Mouse (Mus musculus) midbrain, embryonic 10.5 days (tissue): Measurements from ENCODE around the gene Alg5. TPM values are rescaled to one million over a fixed set of nuclear protein-coding genes. Genes with fewer than 3 reads are reported as not detected.

ENCODE experiments used
- DNase-seq: peaks from one replicate; pipeline ENCODE4 v3.0.0-alpha.2; 2017; ENCODE audit warnings: low spot score
- H3K27ac ChIP-seq: fragments of 300-500 bp; sonication (generic); replicated peaks from 2 replicates; pipeline ENCODE4 v1.5.1; 2016; ENCODE audit warnings: mild to moderate bottlenecking
- H3K27me3 ChIP-seq: fragments of 300-500 bp; sonication (generic); 2 replicates; pipeline ENCODE4 v1.6.1; 2016; ENCODE audit warnings: low read depth, mild to moderate bottlenecking; ENCODE audit not compliant: poor library complexity, severe bottlenecking
- H3K36me3 ChIP-seq: fragments of 300-500 bp; sonication (generic); 2 replicates; pipeline ENCODE4 v1.6.1; 2016; ENCODE audit warnings: mild to moderate bottlenecking, moderate library complexity
- H3K4me1 ChIP-seq: fragments of 300-500 bp; sonication (generic); 2 replicates; pipeline ENCODE4 v1.6.1; 2016
- H3K4me3 ChIP-seq: fragments of 300-500 bp; sonication (generic); 2 replicates; pipeline ENCODE4 v1.5.1; 2016; ENCODE audit warnings: mild to moderate bottlenecking, moderate library complexity
- H3K9me3 ChIP-seq: fragments of 300-500 bp; sonication (generic); replicated peaks from 2 replicates; pipeline ENCODE4 v1.6.1; 2016; ENCODE audit warnings: mild to moderate bottlenecking
- WGBS: fragments of 180-500 bp; shearing (Covaris S2); methylation state at CpG from one replicate; pipeline ENCODE4 v1.1.7; 2016; 5-methylcytosine and 5-hydroxymethylcytosine counted together
- polyA plus RNA-seq: library from polyadenylated mRNA; unstranded; fragments of >200 nt; fragmentation: Nextera tagmentation; extraction: Ambion mirVana; gene quantifications from 2 replicates; pipeline ENCODE4 v1.2.1, GENCODE M21; 2016

Gene Alg5
- polyA plus RNA-seq, 1 experiment from 2014 or later, result 42.4 TPM

DNA sequence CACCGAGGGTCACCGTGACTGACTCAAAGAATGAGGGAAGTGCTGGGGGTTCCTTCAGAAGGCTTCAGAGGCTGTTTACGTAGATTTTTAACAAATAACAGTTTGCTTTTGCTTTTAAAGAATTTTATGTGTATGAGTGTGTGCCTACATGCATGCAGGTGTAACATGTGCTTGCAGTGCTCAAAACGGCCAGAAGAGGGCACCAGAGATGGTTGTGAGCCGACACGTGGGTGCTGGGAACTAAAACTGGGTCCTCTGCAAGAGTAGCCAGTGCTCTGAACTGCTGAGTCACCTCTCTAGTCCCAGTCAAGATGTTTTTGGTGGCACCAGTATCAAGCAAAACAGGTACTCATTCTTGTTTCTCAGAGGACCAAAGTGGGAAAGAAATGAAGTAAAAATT is 38.3 kb downstream of the Alg5 start:
- Histone ChIP-seq H3K4me3 (no peak overlapping the region), H3K4me1 (peaks cover 14% of the 10 kb centered on the region), H3K36me3 (no peaks in the 10 kb centered on the region), H3K9me3 (peaks cover 5% of the 10 kb centered on the region), H3K27ac (no peak overlapping the region), H3K27me3 (no peaks in the 10 kb centered on the region)
- DNase-seq, result no peak
- WGBS, result 84% methylated on average over 6 of the region's 6 CpGs

DNA sequence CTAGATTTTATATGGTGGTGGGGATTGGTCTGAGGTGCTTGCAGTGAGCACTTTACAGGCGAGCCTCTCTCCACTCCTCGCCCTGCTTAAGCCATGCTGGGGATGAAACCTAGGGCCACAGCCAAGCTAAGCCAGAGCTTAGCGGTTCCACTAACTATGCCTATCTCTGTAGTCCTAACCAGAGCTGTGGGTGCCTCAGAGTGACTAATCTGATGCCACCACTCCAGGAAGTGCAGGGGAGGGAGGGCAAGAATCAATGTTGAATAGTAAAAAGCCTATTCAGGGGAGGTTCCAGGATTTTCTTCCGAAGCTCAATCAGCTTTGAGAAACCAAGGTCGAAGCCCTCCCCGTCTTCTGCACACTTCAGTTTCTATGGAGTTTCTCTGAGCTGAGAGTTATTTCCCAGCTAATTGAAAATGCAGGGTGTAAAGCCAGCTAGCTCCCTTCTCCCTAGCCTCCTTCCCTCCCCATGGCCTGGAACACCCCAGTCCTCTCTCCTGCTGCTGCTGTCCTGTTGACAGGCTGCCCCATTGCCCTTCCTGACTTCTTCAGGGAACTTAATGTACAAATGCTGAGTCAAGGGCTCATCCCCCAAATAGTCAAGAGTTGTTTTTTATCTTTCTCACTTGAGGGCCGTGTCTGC is 40.8 kb downstream of the Alg5 start:
- no peak for DNase-seq
- no peak overlapping the region for H3K27ac ChIP-seq
- H3K36me3 ChIP-seq, result no peaks in the 10 kb centered on the region
- 64% methylated on average over 7 of the region's 7 CpGs for WGBS
- peaks cover 7% of the 10 kb centered on the region; the same call in 1 of the 2 replicates for H3K4me1 ChIP-seq
- no peaks in the 10 kb centered on the region for H3K27me3 ChIP-seq
- peaks cover 5% of the 10 kb centered on the region for H3K9me3 ChIP-seq
- no peak overlapping the region for H3K4me3 ChIP-seq

DNA sequence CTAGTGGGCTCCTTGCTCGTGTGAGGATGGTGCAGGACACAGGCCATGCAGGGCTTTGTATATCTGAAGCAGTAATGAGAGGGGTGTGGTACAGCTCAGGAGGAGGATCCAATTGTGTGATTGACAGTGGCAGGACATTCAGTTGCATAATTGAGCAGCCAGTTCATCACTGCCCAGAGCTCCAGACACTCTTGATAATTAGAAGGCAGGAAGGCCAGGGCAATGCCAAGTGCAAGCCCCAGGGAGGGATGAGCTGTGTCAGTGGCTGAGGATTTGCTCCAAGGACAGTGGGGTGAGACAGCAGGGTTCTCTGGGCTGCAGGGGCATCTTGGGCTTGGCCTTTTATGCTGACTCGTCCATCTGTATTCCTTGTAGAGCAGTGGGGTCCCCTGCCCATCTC is 55.3 kb downstream of the Alg5 start:
- Histone ChIP-seq H3K27ac (no peak overlapping the region), H3K27me3 (no peaks in the 10 kb centered on the region), H3K36me3 (0 out of 2 replicates have a peak, but pooled peaks cover 3% of the 10 kb centered on the region), H3K4me1 (no peaks in the 10 kb centered on the region), H3K4me3 (no peak overlapping the region), H3K9me3 (peaks cover 9% of the 10 kb centered on the region)
- no peak for DNase-seq
- 68% methylated on average over 2 of the region's 2 CpGs for WGBS

DNA sequence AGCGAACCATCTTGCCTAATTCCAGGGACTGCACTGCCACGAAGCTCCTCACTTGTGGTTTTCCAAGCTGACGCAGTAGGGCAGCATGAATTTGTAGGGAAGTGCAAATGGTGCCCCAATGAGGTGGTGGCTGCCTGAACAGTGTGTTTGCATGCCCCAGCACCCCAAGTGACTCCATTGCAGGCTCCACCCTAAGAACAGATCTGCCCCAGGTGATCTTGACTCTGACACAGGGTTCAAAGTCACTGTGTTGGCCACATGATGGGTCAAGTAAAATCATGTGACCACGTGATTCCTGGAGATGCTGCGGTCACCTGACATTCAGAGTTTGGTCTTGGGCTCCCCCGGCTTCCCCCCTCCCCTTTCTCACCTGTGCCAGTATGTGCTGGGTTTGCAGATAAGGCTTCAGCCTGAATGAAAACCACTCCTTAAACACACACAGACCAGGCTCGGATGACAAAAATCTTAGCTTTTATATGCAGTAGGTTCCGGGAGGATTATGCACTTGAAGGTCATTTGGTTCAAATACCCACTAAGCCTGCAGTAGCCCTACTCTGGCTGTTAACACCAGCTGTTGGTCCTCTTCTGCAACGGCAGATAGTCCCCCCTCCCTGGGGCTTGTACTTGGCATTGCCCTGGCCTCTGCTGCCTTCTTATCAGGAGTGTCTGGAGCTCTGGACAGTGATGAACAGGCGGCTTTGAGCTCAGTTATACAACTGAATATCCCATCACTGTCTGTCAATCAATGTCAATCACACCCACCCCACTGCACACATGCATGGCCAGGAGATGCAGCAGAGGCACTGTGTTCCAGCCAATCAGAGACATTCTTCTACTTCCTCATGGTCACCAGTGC is 56.7 kb downstream of the Alg5 start:
- H3K4me1 ChIP-seq, result no peaks in the 10 kb centered on the region
- H3K27me3 ChIP-seq, result 0 out of 2 replicates have a peak, but pooled peaks cover 2% of the 10 kb centered on the region
- 80% methylated on average over 10 of the region's 10 CpGs for WGBS
- no peak overlapping the region for H3K27ac ChIP-seq
- DNase-seq, result no peak
- H3K36me3 ChIP-seq, result 0 out of 2 replicates have a peak, but pooled peaks cover 3% of the 10 kb centered on the region
- peaks cover 9% of the 10 kb centered on the region for H3K9me3 ChIP-seq
- H3K4me3 ChIP-seq, result no peak overlapping the region

DNA sequence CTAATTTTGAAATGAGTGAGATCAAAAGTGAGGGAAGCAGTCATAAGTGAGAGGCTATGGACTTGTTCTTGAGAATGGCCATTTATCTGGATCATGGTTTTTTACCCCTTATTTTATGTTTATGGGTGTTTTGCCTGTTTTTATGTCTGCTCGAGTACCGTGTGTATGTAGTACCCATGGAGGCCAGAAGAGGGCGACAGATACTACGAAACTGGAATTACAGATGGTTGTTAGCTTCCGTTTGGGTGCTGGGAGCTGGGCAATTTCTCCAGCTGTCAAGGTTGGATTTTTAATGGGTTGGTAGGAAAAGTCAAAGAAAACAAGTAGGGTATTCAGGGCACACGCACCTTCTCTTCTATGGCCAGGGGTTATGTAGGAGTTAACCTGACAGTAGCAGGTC is 58.4 kb downstream of the Alg5 start:
- Histone ChIP-seq H3K4me3 (no peak overlapping the region), H3K27me3 (peaks cover 15% of the 10 kb centered on the region; the same call in 1 of the 2 replicates), H3K36me3 (0 out of 2 replicates have a peak, but pooled peaks cover 3% of the 10 kb centered on the region), H3K9me3 (peaks cover 9% of the 10 kb centered on the region), H3K4me1 (0 out of 2 replicates have a peak, but pooled peaks cover 3% of the 10 kb centered on the region), H3K27ac (no peak overlapping the region)
- 81% methylated on average over 6 of the region's 6 CpGs for WGBS
- no peak for DNase-seq

DNA sequence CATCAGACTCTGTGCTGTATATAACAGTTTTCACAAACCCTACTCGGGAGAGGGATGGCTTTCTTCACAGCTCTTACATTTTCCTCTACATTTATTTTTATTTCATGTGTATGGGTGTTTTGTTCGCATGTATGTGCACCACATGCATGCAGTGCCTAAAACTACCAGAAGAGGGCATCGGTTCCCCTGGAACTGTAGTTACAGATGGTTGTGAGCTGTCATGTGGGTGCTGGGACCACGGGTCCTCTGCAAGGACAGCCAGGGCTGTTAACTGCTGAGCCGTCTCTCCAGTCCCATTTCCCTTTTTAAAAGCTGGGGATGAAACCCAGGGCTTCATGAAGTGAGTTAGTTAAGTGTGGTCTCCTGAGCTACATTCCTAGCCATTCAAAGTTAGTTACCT is 60.0 kb downstream of the Alg5 start:
- no peak overlapping the region for H3K4me3 ChIP-seq
- 0 out of 2 replicates have a peak, but pooled peaks cover 3% of the 10 kb centered on the region for H3K4me1 ChIP-seq
- no peak for DNase-seq
- 0 out of 2 replicates have a peak, but pooled peaks cover 3% of the 10 kb centered on the region for H3K36me3 ChIP-seq
- H3K27me3 ChIP-seq, result peaks cover 15% of the 10 kb centered on the region; the same call in 1 of the 2 replicates
- no peak overlapping the region for H3K27ac ChIP-seq
- peaks cover 9% of the 10 kb centered on the region for H3K9me3 ChIP-seq
- 93% methylated on average over 5 of the region's 5 CpGs for WGBS

DNA sequence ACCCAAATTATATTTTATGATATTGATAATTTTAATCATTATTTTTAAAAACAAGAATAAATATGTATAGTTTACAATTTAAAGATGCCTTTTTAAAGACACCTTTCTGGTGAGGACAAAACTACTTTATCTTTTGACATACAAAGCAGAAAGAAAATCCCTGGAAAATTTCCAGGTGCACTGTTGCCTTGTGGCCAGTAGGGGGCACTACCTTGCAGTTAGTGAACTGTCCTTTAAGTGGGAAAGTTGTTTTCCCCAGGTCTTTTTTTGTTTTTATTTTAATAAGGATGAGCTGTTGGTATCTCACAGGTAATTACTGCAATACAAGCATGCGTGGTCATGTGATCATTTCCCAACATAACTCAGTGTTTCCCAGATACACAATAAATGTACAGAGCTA is 60.5 kb downstream of the Alg5 start:
- 91% methylated on average over 1 of the region's 1 CpGs for WGBS
- H3K9me3 ChIP-seq, result peaks cover 9% of the 10 kb centered on the region
- H3K4me1 ChIP-seq, result 0 out of 2 replicates have a peak, but pooled peaks cover 3% of the 10 kb centered on the region
- H3K36me3 ChIP-seq, result 0 out of 2 replicates have a peak, but pooled peaks cover 3% of the 10 kb centered on the region
- no peak overlapping the region for H3K4me3 ChIP-seq
- no peak overlapping the region for H3K27ac ChIP-seq
- peaks cover 15% of the 10 kb centered on the region; the same call in 1 of the 2 replicates for H3K27me3 ChIP-seq
- DNase-seq, result no peak

DNA sequence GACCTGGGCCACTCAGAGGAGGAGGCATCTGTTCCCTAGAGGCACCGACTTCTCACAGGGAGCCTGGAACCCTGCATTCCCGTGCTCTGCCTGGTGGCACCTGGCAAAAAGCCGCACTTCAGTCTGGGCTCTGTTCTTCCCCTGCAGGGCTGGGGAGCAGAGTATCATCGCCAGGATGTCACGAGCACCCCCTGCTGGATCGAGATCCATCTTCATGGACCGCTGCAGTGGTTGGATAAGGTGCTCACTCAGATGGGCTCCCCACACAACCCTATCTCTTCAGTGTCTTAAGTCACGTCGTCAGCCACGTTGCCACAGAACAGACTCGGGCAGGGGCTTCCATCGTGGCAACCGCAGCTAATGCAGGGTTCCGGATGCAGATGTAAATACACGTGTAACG is 61.9 kb downstream of the Alg5 start:
- 0 out of 2 replicates have a peak, but pooled peaks cover 3% of the 10 kb centered on the region for H3K36me3 ChIP-seq
- H3K4me3 ChIP-seq, result no peak overlapping the region
- DNase-seq, result peak; percentile 52
- H3K27me3 ChIP-seq, result peaks cover 15% of the 10 kb centered on the region; the same call in 1 of the 2 replicates
- H3K9me3 ChIP-seq, result peaks cover 9% of the 10 kb centered on the region
- H3K4me1 ChIP-seq, result 0 out of 2 replicates have a peak, but pooled peaks cover 3% of the 10 kb centered on the region
- no peak overlapping the region for H3K27ac ChIP-seq
- 40% methylated on average over 16 of the region's 16 CpGs for WGBS

Other genes starting within 250 kb of the Alg5 start
- 101 and 117 TPM in 2 replicates for gene Supt20, start 42.7 kb upstream of the Alg5 start, polyA plus RNA-seq
- gene Gm21958, start 21.2 kb upstream of the Alg5 start, polyA plus RNA-seq, result 0.36 and 0.56 TPM in 2 replicates
- gene Exosc8, start 146 bp upstream of the Alg5 start, polyA plus RNA-seq, result 163 and 180 TPM in 2 replicates
- gene Smad9, start 20.0 kb downstream of the Alg5 start, polyA plus RNA-seq, result 0.11 and 0.14 TPM in 2 replicates
- gene Rfxap, start 72.3 kb downstream of the Alg5 start, polyA plus RNA-seq, result 38.7 and 41.0 TPM in 2 replicates
- 0.16 and 0.38 TPM in 2 replicates for gene Sertm1, start 180.3 kb downstream of the Alg5 start, polyA plus RNA-seq